Mouse (Mus musculus): Measurements from ENCODE around the gene Polr1d.

Gene Polr1d

DNA sequence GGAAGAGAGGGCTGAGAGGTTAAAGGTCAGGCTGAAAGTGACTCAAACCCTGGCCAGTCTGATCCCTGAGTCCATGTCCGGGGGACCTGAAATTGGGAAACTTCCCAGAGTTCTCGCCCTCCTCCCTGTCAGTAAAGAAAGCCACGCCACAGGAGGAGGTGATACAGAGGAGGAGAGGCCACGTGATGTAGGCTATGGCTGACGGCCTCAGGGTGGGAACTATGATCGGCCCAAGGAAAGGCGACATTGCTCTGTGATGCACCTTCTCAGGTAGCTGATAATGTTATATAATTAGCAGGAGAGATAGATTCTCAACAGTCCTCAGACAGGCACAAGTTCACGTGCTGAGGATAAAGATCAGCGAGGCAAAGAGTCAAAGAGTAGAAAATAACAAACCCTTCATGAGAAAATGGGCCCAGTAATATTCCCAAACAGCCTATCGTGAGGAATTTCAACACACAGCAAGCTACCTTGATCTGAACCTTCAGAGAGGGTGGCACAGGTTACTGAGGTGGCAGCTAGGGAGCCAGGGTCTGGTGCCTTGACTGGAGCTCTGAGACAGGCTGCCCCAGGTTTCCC is 20.0 kb upstream of the Polr1d start:
- DNase-seq: no peak

DNA sequence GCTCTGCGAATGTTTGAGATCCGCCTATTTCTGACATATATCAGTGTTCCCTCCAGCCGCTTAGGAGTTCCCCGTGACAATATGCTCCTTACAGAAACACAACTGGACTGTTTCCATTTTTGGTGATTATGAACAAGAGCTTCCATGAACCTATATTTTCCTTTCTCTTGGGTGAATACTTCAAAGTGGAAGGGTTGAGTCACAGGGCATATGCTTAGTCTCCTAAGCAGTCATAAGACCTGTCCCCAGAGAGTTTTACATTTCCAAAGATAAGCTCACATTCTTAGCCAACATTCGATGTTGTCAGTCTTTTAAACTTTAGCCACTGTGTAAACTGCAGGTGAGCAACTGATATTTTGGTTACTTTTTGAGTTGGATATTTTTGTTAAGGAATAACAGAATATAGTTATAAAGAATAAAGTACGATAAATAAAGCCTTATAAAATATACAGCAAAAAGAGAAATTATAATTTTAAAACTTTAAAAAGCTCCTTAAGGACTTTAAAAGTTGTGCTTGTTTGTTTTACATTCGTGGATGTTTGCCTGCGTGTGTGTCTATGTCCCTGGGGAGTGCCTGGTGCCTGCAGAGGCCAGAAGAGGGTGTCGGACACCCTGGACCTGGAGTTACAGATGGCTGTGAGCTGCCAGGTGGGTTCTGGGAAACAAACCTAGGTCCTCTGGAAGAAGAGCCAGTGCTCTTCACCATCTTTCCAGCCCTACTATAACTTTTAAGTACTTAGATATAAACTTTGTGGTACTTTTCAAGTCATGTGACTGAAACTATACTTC is 19.0 kb upstream of the Polr1d start:
- DNase-seq: no peak

DNA sequence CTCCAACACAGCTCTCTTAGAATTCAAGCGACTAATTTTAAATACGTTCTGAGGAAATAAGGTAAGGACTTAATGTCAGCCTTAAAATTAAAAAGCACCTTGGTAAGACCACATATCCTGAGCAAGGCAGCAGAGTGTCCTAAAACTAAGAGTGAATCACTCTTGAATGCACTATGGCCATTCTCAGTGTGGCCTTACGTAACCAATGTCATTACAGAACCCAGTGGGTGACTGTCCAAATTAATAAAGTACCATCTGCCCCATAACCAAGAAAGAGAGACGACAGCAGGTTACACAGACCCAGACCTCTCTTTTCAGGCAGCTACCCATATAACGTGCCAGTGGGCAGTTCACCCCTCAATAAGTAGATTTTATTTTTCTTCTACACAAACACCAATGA is 18.2 kb upstream of the Polr1d start:
- DNase-seq: no peak

DNA sequence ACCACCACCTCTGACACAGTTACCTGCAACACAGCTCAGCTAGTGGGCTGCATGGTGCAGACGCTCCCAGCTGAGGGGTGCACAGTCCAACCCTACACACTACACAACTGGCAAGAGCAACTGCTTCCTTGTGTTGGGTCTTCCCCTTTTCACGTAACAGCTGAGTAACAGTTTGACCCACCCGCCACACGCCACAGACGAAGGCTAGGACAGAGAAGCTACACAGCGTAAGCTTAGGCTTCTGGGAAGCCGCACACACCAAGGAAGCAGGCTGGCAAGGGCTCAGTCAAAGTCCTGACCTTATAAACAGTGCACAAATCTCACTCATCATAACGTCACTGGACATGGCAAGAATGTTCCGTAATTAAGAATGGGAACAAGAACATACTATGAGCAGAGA is 17.5 kb upstream of the Polr1d start:
- no peak for DNase-seq

DNA sequence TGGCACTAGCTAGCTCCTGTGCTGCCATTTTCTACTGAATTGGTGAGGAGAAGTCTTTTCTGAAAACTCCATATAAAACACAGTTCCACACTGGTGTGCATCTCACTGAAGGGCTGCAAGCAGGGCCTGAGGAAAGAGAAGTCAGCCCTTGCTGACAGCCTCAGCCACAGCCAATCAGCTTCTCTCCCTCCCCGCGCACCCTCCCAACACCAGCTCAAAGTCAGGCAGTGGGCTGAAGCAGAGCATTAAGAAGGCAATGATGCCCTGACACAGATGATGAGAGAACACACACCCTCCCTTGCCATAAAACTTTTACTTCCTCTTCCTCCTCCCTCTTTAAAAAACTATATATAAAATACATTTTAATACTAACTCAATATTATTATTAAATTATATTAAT is 16.8 kb upstream of the Polr1d start:
- no peak for DNase-seq

DNA sequence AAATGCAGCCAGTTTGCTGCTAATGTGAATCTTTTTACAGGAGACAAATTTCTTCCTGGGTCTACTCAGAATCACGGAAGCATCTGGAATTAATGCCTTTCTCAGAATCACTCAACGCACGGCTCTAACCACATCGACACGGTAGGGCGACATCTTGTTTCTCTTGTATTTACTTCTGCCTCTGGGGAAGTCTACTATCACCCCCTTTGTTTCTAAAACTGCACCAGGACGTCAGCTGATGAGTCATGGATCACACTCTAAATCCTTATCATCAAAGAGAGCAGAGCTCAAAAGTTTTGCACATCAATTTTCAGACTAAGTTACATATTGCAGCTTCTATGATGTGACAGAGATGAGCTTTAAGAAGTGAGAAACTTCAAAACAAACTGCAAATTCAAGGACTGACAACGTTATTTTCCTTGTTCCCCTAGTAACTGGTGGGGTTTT is 13.6 kb upstream of the Polr1d start:
- DNase-seq: no peak

DNA sequence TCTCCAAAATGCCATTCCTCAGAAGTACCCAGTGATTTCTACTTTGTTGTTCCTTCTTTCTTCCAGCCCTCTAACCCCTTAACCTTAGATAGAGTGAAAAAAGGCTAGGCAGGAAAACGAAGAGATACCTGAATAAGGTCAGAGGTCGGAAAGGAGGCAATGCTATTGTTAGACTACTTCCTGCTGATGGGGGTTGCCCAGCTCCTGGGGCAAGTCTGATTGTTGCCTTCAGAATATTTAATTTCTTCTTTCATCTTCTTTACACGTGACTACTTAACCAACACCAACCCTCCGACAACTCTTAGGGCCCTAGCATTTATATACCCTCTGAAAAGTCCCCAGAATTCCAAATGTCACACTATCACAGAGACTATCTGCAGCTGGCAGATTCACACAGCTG is 10.7 kb upstream of the Polr1d start:
- no peak for DNase-seq

DNA sequence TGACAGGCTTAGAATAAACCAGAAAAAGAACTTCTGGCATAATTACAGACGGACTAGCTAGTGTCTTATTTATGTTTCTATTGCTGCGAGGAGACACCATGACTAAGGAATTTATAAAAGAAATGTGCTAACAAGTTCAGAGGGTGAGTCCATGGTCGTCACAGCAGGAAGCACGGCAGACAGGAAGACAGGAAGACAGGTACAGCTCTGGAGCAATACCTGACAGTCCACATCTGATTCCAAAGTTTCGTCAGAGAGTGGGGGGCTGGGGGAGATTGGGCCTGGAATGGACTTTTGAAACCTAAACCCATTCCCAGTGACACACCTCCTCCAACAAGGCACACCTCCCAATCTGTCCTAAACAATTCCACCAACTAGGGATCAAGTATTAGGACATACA is 9.9 kb upstream of the Polr1d start:
- DNase-seq: no peak

DNA sequence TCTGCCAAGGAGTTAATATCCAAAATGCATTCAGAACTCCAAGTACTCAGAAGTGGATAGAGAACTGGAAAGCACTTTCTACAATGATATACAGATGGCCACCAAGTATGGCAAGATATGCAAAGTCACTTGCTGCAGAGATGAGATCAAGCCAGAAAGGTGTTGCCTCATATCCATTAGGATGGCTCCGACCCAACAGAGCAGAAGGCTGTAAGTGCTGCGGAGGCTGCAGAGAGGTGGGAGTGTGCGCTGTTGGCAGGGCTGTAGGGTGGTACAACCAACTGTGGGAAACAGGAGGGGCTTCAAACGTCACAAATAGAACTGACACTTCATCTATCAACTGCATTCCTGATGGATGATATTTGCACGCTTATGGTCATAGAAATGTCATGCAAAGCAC is 8.0 kb upstream of the Polr1d start:
- no peak for DNase-seq

DNA sequence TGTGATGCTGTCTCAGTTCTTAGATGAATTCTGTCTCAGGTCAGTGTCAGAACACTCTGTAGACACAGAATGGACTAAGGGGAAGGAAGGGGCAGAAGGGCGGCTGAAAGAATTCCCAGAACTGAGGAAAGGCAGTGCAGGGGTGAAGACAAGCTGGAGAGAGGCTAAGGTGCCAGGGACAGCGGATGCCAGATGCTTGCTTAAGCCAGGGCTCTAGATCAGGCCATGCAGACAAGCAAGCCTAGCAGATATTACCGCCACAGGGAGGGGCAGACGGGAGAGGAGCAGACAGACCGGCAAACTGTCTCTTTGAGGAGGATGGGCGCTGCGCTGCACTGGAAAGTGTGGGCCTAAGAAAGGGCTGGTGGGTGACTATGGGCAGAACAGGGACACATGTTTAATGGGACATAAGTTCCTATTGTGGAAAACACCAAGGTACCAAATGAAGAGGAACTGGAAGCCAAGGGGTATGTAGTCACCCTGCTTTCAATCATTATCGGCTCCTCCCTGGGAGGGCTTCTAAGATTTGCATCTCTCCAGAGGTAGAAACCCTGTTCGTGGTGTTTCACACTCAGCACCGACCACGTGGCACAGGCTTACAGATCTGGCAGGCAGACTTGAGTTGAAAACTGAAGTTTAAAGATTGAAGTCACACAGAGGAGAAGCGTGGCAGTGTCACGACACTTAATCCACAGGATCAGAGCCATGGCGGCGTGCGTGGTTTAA is 5.9 kb upstream of the Polr1d start:
- no peak for DNase-seq

DNA sequence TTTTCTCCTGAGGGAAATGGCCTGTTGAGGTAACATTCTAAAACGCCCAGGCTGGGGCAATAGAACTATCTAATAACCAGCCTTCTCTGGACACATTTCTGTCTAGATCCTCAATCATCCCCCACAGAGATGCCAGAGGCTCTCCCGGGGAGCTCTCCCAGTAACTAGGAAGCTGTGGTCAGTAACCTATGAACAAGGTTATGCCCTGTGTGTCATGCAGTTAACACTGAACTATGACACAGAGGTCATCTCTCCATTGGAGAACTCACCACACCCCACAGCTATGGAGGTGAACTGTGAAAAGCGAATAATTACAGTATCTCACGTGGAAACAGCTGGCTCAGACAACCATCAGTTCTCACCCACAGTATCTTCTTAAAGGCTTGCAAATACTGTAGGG is 5.0 kb upstream of the Polr1d start:
- no peak for DNase-seq

DNA sequence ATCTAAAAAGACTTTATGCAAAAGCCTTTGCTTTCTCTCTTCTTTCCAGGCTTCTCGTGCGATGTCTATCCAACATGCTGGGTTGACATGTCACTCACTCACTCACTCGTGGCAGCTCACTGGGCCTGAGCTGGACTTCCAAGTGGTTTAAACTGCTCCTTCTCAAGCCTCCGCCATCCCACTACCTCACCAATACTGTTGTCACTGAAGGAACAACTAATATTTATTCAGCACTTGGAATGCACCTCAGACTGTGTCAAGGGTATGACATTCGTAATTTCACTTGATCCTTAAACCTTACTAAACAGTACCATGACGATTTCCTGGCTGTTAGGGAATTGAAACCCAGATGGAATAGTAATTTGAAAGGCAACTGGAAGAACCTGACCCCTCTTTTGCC is 3.0 kb upstream of the Polr1d start:
- DNase-seq: no peak

DNA sequence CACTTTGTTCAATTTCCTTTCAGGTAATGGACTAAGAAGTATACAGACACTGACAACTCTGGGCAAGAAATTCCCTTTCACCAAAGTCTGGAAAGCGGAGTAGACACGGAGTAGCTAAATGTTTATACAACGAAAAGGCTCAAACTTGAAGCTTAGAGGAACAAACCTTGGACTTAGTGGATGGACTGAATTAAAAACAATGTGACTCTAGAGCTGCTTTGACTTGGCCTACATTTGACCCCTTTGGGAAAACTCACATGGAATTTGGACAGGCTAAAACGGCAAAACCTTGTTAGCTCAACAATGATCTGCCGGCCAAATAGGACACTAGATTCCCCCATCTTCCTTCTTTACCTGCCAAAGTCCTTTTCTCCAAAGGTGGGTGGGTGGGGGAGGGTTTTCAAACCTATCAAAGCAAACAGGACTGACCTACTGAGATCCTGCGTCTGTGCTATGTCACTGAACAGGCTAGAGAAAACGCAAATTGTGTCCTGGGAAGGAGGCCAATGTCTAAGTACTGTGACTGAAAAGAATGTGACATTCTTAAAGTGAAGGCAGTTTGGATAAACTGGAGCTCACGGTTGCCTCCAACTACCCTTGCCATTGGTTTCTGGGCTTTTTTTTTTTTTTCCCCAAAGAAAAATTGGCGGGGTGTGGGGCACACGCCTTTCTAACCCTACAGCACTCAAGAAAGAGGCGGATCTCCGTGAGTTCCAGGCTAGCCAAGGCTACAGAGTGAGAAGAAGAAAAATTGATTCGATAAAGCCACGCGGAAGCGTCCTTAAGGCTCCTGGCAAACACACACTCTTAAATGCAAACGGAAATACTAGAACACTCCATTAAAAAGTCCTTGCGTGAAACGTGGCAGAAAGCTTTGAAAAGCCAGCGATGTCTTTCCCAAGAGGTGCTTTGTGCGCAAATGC is 1.5 kb upstream of the Polr1d start:
- peak; percentile 22 for DNase-seq

DNA sequence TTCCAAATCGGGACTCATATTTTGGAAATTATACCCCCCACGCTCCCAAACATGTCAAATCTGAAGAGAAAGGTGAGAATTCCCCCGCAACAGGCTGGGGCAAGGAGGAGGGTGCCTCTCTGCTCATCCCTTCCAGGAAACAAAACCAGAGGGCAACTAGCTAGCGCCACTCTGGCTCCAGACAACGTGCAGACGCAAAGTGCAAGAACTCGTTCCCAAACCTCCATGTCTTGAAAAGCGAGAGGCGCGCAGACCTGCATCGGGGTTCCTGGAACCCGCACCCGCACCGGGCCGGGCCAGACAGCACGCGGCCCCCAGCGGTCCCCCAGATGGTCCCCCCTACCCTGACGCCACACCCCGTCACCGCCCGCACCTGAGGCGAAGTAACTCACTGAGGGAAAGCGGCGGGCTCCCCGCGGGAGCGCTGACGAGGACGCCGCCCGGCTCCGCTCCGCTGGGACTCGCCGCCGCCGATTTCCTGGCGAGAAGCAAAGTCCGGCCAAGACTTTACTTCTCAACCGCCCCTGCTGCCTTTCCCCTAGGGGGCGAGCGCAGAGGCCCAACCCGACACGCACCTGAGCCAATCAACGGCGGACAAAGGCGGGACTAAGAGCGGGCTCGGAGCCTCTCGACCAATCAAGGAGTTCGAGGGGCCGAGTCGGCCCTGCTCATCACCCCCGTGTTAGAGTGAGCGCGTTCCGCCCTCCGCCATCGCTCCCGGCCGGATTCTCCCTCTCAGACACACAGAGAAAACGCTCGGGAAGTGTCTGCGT is 638 bp upstream of the Polr1d start, which contains the start of gene Lnx2:
Lnx2 (minus strand) TSS at position 561 of the 773 bp plus-strand sequence.
- DNase-seq: peak; percentile 97

DNA sequence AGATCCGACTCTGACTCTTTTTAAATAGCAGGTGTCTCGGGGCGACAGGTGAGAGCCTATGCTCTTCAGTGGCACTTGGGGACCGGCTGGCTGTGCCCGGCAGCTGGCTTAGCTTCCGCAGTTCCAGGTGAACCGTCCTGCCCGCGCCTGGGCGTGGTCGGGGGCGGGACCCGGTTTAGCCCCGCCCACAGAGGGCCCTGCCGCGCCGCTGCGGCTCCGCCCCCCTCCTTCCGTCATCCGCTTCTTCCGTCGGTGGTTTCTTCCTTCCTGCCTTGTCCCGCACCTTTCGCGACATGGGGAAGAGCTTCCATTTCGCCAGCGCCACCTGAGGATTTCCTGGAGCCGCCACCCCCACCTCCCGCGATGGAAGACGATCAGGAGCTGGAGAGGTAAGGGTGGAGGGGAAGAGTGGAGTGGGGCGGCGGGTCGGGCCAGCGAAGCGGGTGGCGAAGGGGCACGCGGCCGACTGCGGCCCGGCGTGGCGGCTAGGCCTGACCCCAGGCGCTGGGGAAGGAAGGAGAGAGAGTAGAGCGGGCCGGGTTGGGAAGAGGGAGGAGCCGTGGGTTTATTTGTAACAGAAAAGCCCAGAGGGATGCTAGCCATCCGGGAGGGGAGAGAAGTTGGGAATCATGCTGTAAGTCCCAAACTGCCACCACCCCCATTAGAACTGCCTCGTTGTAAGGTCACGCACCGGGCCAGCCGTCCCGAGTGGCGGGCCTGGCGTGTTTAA is 620 bp downstream of the Polr1d start:
- DNase-seq: peak; percentile 95

DNA sequence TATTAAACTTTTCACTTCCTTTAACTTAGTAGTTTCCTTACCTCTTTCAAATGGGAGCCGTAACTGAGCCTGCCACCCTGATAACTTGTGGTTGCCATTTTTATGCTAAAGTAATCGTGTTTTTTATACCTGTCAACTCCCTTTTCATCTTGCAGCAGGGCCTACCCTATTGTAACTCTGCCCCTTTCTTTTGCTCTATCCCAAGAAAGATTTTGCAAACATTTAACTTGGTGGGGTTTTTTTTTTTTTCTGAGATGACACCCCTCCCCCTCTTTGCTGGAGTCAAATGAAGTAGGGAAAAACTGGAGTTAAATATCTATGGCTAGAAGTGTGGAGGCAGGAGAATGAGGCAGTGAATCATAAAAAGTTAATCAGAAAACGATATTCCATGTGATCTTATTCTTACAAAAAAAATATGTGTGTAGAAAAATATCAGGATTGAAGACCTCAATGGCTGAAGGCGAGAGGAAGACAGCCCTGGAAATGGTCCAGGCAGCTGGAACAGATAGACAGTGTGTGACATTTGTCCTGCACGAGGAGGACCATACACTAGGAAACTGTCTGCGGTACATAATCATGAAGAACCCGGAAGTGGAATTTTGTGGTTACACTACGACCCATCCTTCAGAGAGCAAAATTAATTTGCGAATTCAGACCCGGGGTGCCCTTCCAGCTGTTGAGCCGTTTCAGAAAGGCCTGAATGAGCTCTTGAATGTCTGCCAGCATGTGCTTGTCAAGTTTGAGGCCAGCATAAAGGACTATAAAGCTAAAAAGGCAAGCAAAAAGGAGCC is 1.5 kb downstream of the Polr1d start:
- DNase-seq: no peak

DNA sequence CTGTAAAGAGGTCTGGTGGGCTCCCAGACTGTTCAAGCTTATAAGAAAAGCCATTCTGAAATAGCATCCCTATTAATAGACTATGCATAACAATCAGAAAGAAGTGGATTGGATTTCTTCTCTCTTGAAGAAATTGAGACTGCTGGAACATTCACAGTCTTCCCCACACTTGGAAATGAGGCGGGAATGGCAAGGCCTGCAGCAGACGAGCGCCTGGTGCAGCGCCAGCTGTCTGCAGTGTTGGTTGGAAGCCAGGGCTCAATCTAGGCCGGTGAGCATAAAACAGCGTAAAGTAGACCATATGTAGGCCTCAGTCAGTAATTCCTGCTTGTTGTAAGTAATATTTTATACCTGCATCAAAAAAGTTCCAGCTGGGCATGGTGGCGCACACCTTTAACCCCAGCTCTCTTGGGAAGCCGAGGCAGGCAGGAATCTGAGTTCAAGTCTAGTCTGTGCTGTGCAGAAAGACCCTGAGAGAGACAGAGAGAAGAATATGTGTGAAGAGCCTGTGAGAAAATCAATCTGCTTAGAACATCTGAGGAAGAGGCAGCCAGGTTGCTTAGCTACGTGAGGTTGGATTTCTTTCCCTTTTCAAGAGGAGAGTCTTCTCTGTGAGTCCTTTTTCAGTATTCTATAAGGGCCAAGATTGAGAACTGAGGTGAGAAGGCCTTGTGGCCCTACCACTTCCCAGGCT is 8.5 kb downstream of the Polr1d start:
- DNase-seq: no peak

DNA sequence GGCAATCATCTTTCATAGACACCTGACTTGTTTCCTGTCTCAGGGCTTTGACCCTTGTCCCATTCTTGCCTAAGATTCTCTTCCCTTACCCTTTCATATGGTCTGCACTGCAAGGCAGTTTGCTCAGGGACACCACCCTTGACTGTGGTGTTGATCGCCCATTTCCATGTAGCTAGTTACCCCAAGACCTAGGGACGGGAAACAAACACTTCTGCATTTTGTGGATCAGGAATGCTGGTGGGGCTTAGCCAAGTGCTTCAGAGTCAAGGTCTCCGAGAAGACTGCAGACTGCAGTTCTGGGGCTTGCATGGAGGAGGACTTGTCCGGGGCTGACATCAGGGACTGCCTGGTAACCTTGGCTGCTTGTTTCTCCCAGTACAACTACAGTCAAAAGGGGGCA is 10.0 kb downstream of the Polr1d start:
- DNase-seq: no peak

DNA sequence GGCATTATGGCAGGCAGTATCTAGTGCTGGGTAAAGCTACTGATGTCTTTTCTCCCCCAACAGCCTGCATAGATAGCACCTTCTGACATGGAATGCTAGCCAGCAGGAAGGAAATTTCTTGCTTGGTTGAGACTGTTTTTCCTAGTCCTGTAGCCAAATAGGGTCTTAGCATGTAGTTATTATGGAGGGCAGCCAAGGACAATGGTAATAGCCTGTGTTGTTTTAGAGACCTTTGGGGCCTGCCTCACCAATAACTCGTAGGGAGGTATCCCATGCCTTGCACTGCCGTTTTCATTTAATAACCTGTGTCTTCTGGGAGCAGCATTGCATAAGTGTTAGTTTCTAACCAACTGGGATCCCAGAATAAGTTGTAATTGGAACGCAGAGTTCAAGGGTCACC is 13.0 kb downstream of the Polr1d start:
- DNase-seq: no peak

Measured in liver (tissue).